Mouse (Mus musculus) hindbrain, embryonic 12.5 days (tissue): ENCODE data around the gene Bcl9l. TPM values are rescaled to one million over a fixed set of nuclear protein-coding genes. Genes with fewer than 3 reads are reported as not detected.

Experiments
- ATAC-seq: fragments of 200-750 bp; cut with Nextera tagmentation; 2 replicates; pipeline ENCODE4 v1.8.0; 2017; ENCODE audit warnings: moderate TSS enrichment; ENCODE audit not compliant: low FRiP score
- H3K27ac ChIP-seq: fragments of 300-500 bp; sonication (generic); 2 replicates; pipeline ENCODE4 v1.5.1; 2016; ENCODE audit warnings: mild to moderate bottlenecking
- H3K27me3 ChIP-seq: fragments of 300-500 bp; sonication (generic); 2 replicates; pipeline ENCODE4 v1.6.1; 2016; ENCODE audit warnings: mild to moderate bottlenecking
- H3K36me3 ChIP-seq: fragments of 300-500 bp; sonication (generic); 2 replicates; pipeline ENCODE4 v1.6.1; 2016; ENCODE audit warnings: mild to moderate bottlenecking
- H3K4me1 ChIP-seq: fragments of 300-500 bp; sonication (generic); 2 replicates; pipeline ENCODE4 v1.6.1; 2016
- H3K4me2 ChIP-seq: fragments of 300-500 bp; sonication (generic); replicated peaks from 2 replicates; pipeline ENCODE4 v1.6.1; 2016; ENCODE audit warnings: mild to moderate bottlenecking
- H3K4me3 ChIP-seq: fragments of 300-500 bp; sonication (generic); 2 replicates; pipeline ENCODE4 v1.5.1; 2016; ENCODE audit warnings: mild to moderate bottlenecking
- H3K9ac ChIP-seq: fragments of 300-500 bp; sonication (generic); 2 replicates; pipeline ENCODE4 v1.6.1; 2016; ENCODE audit warnings: mild to moderate bottlenecking, moderate library complexity
- H3K9me3 ChIP-seq: fragments of 300-500 bp; sonication (generic); replicated peaks from 2 replicates; pipeline ENCODE4 v1.6.1; 2016; ENCODE audit warnings: mild to moderate bottlenecking
- WGBS: fragments of 180-500 bp; shearing (Covaris S2); methylation state at CpG from one replicate; pipeline ENCODE4 v1.1.7; 2016; 5-methylcytosine and 5-hydroxymethylcytosine counted together
- polyA plus RNA-seq: library from polyadenylated mRNA; unstranded; fragments of >200 nt; fragmentation: Nextera tagmentation; extraction: Ambion mirVana; gene quantifications from 2 replicates; pipeline ENCODE4 v1.2.1, GENCODE M21; 2016

Bcl9l gene
- polyA plus RNA-seq, 1 experiment from 2014 or later = 12.3 TPM

DNA sequence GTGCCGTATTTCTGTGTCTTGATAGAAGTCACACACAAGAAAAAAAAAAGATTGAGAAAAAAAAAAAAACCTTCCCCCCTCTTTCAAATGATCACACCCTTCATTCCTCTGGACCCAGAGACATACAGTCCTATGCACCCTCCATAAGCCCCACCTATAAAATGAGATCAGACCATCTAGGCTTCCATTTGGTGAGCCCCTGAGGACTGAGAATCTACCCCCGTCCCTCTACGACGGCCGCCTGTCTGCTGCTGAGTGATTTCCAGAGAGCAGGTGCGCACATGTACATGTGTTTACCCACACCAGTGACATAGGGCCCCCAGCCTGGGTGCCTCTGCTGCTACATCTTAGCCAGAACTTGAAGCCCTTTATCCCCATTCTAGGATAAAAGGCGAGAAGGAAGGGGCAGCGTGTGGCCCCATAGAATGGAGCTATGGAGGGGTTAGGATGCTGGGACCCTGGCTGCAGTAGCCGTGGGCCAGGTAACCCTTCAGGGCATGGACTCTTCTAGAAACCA is 27.8 kb downstream of the Bcl9l start:
- ATAC-seq = no peak
- peaks cover 39% of the 10 kb centered on the region for H3K36me3 ChIP-seq
- H3K27me3 ChIP-seq = peaks cover 8% of the 10 kb centered on the region
- 32% methylated on average over 9 of the region's 9 CpGs for WGBS
- peaks cover 35% of the 10 kb centered on the region for H3K4me1 ChIP-seq
- peak overlapping the region; percentile 54 for H3K4me2 ChIP-seq
- no peak overlapping the region for H3K27ac ChIP-seq
- H3K9ac ChIP-seq = no peak overlapping the region
- no peak overlapping the region for H3K4me3 ChIP-seq
- no peaks in the 10 kb centered on the region for H3K9me3 ChIP-seq

DNA sequence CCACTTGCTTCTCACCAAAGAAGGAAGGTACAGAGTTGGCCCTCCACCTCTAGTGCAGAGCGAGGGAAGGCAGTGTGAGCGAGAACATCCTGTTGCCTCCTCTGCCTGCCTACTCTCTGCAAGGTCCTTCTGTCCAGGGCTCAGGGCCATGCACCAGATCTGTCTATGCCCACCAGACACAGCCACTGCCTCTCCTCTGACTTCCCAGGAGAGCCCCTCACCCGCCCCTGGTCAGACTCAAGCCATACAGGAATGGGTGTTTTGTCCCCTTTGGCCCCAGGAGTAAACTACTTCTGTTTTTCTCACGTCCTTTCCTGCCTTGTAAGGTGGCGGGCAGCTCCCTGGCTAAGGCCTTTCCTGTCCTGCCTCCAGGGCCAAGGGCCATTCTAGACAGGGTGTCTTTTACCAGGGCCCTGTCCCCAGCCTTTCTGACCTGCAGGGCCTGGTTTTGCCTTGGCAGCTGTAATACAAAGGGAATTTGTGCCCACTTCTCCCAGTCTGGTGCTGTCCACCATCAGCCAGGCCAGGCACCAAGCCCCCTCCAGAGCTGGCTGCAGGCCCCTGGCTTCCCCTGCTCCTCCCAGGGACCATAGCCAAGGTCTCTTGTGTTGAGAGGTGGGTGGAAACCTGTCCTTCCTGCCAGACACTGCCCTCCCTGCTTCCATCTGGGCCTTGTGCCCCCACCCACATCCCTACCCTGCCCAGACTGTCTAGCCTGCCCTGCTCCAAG is 28.4 kb downstream of the Bcl9l start:
- no peak overlapping the region for H3K4me3 ChIP-seq
- no peak overlapping the region for H3K4me2 ChIP-seq
- ATAC-seq = no peak
- peaks cover 8% of the 10 kb centered on the region for H3K27me3 ChIP-seq
- H3K9me3 ChIP-seq = no peaks in the 10 kb centered on the region
- H3K27ac ChIP-seq = no peak overlapping the region
- peaks cover 33% of the 10 kb centered on the region for H3K36me3 ChIP-seq
- H3K4me1 ChIP-seq = peaks cover 32% of the 10 kb centered on the region
- WGBS = 69% methylated on average over 5 of the region's 5 CpGs
- no peak overlapping the region for H3K9ac ChIP-seq

- Histone ChIP-seq H3K27ac (no peak overlapping the region), H3K9me3 (no peaks in the 10 kb centered on the region), H3K27me3 (peaks cover 8% of the 10 kb centered on the region), H3K4me3 (no peak overlapping the region), H3K4me2 (no peak overlapping the region), H3K9ac (no peak overlapping the region), H3K36me3 (peaks cover 22% of the 10 kb centered on the region), H3K4me1 (peaks cover 32% of the 10 kb centered on the region)
- 79% methylated on average over 9 of the region's 9 CpGs for WGBS
- ATAC-seq = no peak
Measured at GRCm38 (mm10) chr9:44511935-44512716, 29.5 kb downstream of the Bcl9l start.

GRCm38 (mm10) chr9:44512717-44513003 is 30.0 kb downstream of the Bcl9l start:
- no peak overlapping the region for H3K4me2 ChIP-seq
- H3K27ac ChIP-seq = no peak overlapping the region
- WGBS = 89% methylated on average over 3 of the region's 3 CpGs
- no peak overlapping the region for H3K9ac ChIP-seq
- H3K4me1 ChIP-seq = peaks cover 32% of the 10 kb centered on the region
- ATAC-seq = no peak
- H3K4me3 ChIP-seq = no peak overlapping the region
- no peaks in the 10 kb centered on the region for H3K9me3 ChIP-seq
- peaks cover 17% of the 10 kb centered on the region for H3K36me3 ChIP-seq
- peaks cover 8% of the 10 kb centered on the region for H3K27me3 ChIP-seq

GRCm38 (mm10) chr9:44513121-44513520 is 30.5 kb downstream of the Bcl9l start:
- no peak for ATAC-seq

GRCm38 (mm10) chr9:44513610-44514009 is 31.0 kb downstream of the Bcl9l start:
- H3K27me3 ChIP-seq = peaks cover 7% of the 10 kb centered on the region
- no peak overlapping the region for H3K27ac ChIP-seq
- 75% methylated on average over 20 of the region's 20 CpGs for WGBS
- H3K4me2 ChIP-seq = no peak overlapping the region
- ATAC-seq = no peak
- no peak overlapping the region for H3K9ac ChIP-seq
- H3K36me3 ChIP-seq = peaks cover 7% of the 10 kb centered on the region
- no peaks in the 10 kb centered on the region for H3K9me3 ChIP-seq
- peaks cover 34% of the 10 kb centered on the region for H3K4me1 ChIP-seq
- no peak overlapping the region for H3K4me3 ChIP-seq

More at GRCm38 (mm10) chr9:44513121-44513520, 30.5 kb downstream of the Bcl9l start:
- Histone ChIP-seq H3K4me2 (no peak overlapping the region), H3K27me3 (peaks cover 8% of the 10 kb centered on the region), H3K4me3 (no peak overlapping the region), H3K27ac (no peak overlapping the region), H3K9me3 (no peaks in the 10 kb centered on the region), H3K4me1 (peaks cover 33% of the 10 kb centered on the region), H3K9ac (no peak overlapping the region), H3K36me3 (peaks cover 12% of the 10 kb centered on the region)
- WGBS = 85% methylated on average over 11 of the region's 11 CpGs

GRCm38 (mm10) chr9:44514147-44514546 is 31.5 kb downstream of the Bcl9l start:
- Histone ChIP-seq H3K4me1 (peaks cover 30% of the 10 kb centered on the region), H3K27ac (no peak overlapping the region), H3K4me3 (no peak overlapping the region), H3K4me2 (no peak overlapping the region), H3K9ac (no peak overlapping the region), H3K9me3 (no peaks in the 10 kb centered on the region), H3K36me3 (peaks cover 2% of the 10 kb centered on the region; the same call in 1 of the 2 replicates), H3K27me3 (peaks cover 2% of the 10 kb centered on the region)
- no peak for ATAC-seq
- WGBS = 90% methylated on average over 5 of the region's 5 CpGs

GRCm38 (mm10) chr9:44515131-44515751 is 32.6 kb downstream of the Bcl9l start:
- 70% methylated on average over 12 of the region's 12 CpGs for WGBS
- H3K4me3 ChIP-seq = no peak overlapping the region
- H3K27ac ChIP-seq = no peak overlapping the region
- no peaks in the 10 kb centered on the region for H3K27me3 ChIP-seq
- H3K9me3 ChIP-seq = no peaks in the 10 kb centered on the region
- H3K4me2 ChIP-seq = no peak overlapping the region
- H3K9ac ChIP-seq = no peak overlapping the region
- H3K4me1 ChIP-seq = peaks cover 20% of the 10 kb centered on the region
- no peak for ATAC-seq
- H3K36me3 ChIP-seq = no peaks in the 10 kb centered on the region

GRCm38 (mm10) chr9:44515891-44516290 is 33.3 kb downstream of the Bcl9l start:
- H3K9ac ChIP-seq = no peak overlapping the region
- H3K36me3 ChIP-seq = no peaks in the 10 kb centered on the region
- no peaks in the 10 kb centered on the region for H3K27me3 ChIP-seq
- no peak overlapping the region for H3K4me3 ChIP-seq
- no peak overlapping the region for H3K27ac ChIP-seq
- no peaks in the 10 kb centered on the region for H3K9me3 ChIP-seq
- peaks cover 16% of the 10 kb centered on the region; the same call in 1 of the 2 replicates for H3K4me1 ChIP-seq
- 90% methylated on average over 5 of the region's 5 CpGs for WGBS
- ATAC-seq = no peak
- H3K4me2 ChIP-seq = no peak overlapping the region

GRCm38 (mm10) chr9:44517368-44517767 is 34.7 kb downstream of the Bcl9l start:
- Histone ChIP-seq H3K9me3 (no peaks in the 10 kb centered on the region), H3K27ac (no peak overlapping the region), H3K27me3 (no peaks in the 10 kb centered on the region), H3K4me2 (no peak overlapping the region), H3K36me3 (no peaks in the 10 kb centered on the region), H3K4me1 (0 out of 2 replicates have a peak, but pooled peaks cover 3% of the 10 kb centered on the region), H3K4me3 (no peak overlapping the region), H3K9ac (no peak overlapping the region)
- no peak for ATAC-seq
- 77% methylated on average over 4 of the region's 4 CpGs for WGBS

DNA sequence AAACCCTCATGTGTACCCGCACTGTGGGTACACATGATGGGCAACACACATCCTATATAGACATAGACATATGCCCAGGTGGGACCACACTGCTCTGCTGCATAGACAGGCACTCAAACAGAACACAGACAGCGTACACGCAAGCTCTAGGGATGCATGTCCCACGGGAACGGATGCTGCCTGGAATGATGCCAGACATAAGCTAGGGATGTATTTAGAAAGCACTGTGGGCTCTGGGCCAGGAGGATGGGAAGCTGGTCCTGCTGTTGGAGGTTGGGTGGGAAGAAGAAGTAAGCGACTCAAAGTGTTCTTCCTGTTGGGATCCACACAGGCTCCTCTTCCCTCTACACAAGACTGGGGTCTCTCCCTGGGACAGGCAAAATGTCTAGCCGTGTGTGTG is 35.4 kb downstream of the Bcl9l start:
- Histone ChIP-seq H3K27me3 (no peaks in the 10 kb centered on the region), H3K9ac (no peak overlapping the region), H3K36me3 (no peaks in the 10 kb centered on the region), H3K9me3 (no peaks in the 10 kb centered on the region), H3K4me3 (no peak overlapping the region), H3K27ac (no peak overlapping the region), H3K4me2 (no peak overlapping the region), H3K4me1 (0 out of 2 replicates have a peak, but pooled peaks cover 3% of the 10 kb centered on the region)
- ATAC-seq = no peak
- WGBS = 85% methylated on average over 7 of the region's 7 CpGs

DNA sequence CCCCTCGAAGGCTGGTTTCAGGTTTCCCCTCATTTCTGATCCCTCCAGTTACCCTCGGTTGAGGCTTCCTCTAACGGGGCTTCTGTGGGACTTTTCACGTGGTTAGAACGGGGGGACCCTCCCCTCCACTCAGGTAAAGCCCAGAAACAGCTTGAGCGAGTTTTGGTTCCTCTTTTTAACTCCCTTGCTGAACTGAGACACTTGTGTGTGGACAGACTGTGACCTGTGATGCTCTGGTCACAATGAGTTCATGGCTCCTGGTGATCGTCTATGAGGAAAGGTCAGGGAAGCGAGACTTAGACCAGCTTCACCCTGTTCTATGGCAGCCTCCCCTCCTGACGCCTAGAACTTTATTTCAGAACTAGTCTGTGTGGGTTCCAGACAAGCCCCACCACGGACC is 39.3 kb downstream of the Bcl9l start:
- H3K4me3 ChIP-seq = no peak overlapping the region
- no peak for ATAC-seq
- no peak overlapping the region for H3K9ac ChIP-seq
- 81% methylated on average over 10 of the region's 10 CpGs for WGBS
- no peaks in the 10 kb centered on the region for H3K36me3 ChIP-seq
- 0 out of 2 replicates have a peak, but pooled peaks cover 3% of the 10 kb centered on the region for H3K4me1 ChIP-seq
- no peaks in the 10 kb centered on the region for H3K9me3 ChIP-seq
- no peak overlapping the region for H3K4me2 ChIP-seq
- no peaks in the 10 kb centered on the region for H3K27me3 ChIP-seq
- no peak overlapping the region for H3K27ac ChIP-seq
